Mouse (Mus musculus): ENCODE measurements around the gene Msantd1.
"Not testable (repeated sequence)": the region's sequence is repeated elsewhere in the genome, so short reads cannot be mapped to it uniquely, and the experiment has no call there.

Gene Msantd1

GRCm38 (mm10) chr5:34907910-34908725 is at the start of gene Msantd1:
Msantd1 (plus strand) TSS chr5:34908012.
- no peak for DNase-seq

GRCm38 (mm10) chr5:34865367-34865766 is 42.4 kb upstream of the Msantd1 start:
- no peak for DNase-seq

GRCm38 (mm10) chr5:34880307-34880706 is 27.5 kb upstream of the Msantd1 start:
- DNase-seq = not testable (repeated sequence)

GRCm38 (mm10) chr5:34881023-34881422 is 26.8 kb upstream of the Msantd1 start:
- DNase-seq = no peak

- no peak for DNase-seq
These were observed 22.6 kb upstream of the Msantd1 start for GRCm38 (mm10) chr5:34885250-34885649.

GRCm38 (mm10) chr5:34889252-34889651 is 18.6 kb upstream of the Msantd1 start:
- no peak for DNase-seq

- no peak for DNase-seq
These were observed 10.9 kb upstream of the Msantd1 start for GRCm38 (mm10) chr5:34896697-34897453.

GRCm38 (mm10) chr5:34899787-34900469 is 7.9 kb upstream of the Msantd1 start:
- no peak for DNase-seq

GRCm38 (mm10) chr5:34902371-34902770 is 5.4 kb upstream of the Msantd1 start:
- no peak for DNase-seq

- no peak for DNase-seq
These were observed 4.9 kb upstream of the Msantd1 start for GRCm38 (mm10) chr5:34902811-34903385.

- no peak for DNase-seq
These were observed 3.4 kb upstream of the Msantd1 start for GRCm38 (mm10) chr5:34904412-34904811.

- no peak for DNase-seq
These were observed 582 bp upstream of the Msantd1 start for GRCm38 (mm10) chr5:34907230-34907629.

- no peak for DNase-seq
These were observed 1.2 kb downstream of the Msantd1 start for GRCm38 (mm10) chr5:34908726-34909633.

- no peak for DNase-seq
These were observed 2.1 kb downstream of the Msantd1 start for GRCm38 (mm10) chr5:34909634-34910503.

- DNase-seq = no peak
These were observed 2.6 kb downstream of the Msantd1 start for GRCm38 (mm10) chr5:34910504-34910815.

GRCm38 (mm10) chr5:34915801-34916200 is 8.0 kb downstream of the Msantd1 start:
- DNase-seq = peak; percentile 87 to 88

- DNase-seq = no peak
These were observed 9.4 kb downstream of the Msantd1 start for GRCm38 (mm10) chr5:34917234-34917655.

- DNase-seq = no peak
These were observed 11.0 kb downstream of the Msantd1 start for GRCm38 (mm10) chr5:34918785-34919184.

GRCm38 (mm10) chr5:34922531-34922930 is 14.7 kb downstream of the Msantd1 start:
- DNase-seq = no peak

- DNase-seq = no peak
These were observed 16.1 kb downstream of the Msantd1 start for GRCm38 (mm10) chr5:34923920-34924319.

- DNase-seq = no peak
These were observed 16.7 kb downstream of the Msantd1 start for GRCm38 (mm10) chr5:34924519-34924918.
